Mouse (Mus musculus) brain, adult 2 months (tissue): ENCODE results near the gene Nps.

Experiments
- DNase-seq: peaks from one replicate; pipeline ENCODE4 v3.0.0; 2011; ENCODE audit warnings: low read depth, low spot score

Nps gene

DNA sequence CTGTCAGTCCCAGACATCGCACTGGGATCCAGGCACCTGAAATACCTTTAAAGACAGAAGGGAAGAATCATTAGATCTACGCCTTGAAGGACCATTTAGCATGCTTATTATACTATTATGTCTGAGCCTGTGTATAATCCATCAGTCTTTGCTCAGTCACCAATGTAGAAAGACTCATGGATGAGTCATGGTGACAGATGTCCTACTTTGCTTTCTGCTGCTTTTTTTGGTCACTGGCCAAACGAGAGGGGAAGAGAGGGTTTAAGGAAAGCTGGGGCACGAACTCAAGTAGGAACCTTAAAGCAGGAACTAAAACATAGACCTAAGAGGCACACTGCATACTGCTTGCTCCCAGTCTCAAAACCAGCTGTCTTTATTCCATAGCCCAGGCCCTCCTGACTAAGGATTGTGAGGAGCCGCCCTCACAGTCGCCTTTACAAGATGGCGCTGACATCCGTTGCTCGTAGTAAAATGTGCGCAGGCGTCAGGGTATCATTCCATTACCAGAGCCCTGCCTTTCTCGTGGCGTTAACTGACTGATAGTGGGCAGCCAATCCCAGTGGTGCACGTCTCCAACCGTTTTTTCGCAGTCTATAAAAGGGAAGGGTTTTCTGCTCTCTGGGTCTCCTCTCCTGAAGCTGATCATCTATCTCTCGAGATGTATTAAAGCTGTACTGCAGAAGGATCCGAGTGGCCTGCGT, at the start of gene Nps:
Gene Nps (plus strand): TSS at position 651 of the 701 bp plus-strand sequence.
- peak; percentile 44 for DNase-seq

DNA sequence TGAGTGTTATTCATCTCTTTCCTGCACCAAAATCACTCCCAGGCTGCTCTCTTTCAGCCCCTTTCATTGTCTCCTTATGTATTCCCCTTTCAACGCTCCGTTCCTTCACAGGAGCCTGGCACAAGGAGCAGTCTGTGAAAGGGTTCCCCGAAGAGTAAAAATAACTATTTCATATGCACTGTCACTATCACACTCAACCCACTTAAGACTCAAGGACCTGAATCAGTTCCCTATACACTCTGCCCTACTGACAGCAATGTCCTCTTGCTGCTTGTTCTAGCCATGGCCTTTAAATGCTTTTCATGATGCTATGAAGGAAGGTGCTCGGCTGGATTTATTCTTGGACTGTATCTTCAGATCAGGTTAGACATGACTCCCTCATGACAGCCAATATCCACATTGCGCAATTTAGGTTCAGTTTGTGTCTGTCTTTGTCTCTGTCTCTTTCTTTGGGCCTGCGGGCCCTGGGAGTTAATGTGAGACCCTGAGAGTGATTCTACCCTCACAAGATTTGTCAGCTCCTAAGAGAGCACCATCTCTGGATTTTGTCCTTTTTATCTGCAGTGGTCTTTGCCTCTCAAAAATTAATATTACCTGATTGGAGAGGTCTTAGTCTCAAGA, 49.4 kb upstream of the Nps start:
- no peak for DNase-seq

DNA sequence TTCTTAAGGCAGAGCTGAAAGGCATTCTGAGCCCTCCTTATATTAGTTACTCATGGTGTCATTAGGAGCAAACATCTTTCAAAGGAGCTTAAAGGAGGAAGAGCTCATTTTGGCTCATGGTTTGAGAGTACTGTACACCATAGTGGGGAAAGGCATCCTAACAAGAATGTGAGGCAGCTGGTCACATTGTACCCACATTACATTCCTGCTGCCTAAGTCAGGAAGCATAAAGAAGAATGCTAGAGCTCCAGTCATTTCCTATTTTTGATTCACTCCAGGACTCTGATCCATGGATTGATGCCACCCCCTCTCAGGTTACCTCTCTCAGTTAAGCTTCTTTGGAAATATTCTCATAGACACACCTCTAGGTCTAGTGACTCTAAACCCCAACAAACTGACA, 48.2 kb upstream of the Nps start:
- DNase-seq: no peak

DNA sequence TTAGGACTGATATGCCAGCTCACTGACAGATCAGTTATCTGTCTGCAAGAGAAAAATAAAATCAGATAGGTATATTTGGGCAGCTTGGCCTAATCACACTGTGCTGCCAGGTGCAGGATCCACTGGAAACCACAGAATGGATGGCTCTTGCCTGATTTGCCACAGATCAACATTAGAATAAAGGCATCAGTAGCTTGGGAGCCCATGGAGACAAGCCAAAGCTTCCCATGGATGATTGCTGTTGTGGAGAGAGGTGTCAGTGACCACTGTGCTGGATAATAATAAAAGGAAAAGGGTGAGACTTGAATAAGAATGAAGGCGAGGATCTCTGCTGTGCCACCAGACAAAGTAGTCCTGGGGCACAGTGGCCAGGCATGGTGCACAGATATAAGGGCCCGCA, 47.7 kb upstream of the Nps start:
- DNase-seq: no peak

DNA sequence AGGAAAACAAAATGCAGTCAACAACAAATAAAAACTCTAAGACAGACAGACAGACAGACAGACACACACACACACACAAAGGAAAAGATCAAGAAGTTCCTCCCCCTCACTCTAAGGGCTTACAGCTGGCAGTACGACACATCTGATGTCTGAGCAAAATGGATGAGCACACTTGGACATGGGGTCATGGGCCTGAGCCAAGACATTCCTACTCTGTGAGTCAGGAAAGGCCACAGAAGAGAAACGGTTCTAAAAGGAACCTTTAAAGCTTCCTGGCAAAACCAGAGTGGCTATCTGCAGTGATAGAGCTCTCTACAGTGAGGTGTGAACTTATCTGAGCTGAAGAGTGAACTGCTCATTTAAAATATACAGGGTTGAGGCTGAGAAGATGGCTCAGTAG, 46.0 kb upstream of the Nps start:
- no peak for DNase-seq

DNA sequence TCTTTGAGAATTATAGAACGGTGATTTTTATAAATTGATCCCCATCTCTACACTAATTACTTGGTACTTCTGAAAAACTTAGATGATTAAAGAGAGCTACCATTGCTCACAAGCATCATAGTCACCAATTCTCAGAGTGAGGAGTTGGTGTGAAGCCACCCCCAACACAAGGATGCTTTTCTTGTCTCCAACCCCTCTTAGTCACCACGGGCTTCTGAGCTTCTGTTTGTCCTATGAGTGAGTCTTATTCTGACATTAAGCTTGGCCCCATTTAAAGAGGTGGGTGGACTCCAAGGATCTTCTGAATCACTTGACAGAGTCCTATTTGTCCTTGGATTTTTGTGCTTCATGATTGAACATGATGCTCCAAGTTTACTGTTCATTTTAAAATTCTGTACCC, 37.0 kb upstream of the Nps start:
- DNase-seq: peak; percentile 54

DNA sequence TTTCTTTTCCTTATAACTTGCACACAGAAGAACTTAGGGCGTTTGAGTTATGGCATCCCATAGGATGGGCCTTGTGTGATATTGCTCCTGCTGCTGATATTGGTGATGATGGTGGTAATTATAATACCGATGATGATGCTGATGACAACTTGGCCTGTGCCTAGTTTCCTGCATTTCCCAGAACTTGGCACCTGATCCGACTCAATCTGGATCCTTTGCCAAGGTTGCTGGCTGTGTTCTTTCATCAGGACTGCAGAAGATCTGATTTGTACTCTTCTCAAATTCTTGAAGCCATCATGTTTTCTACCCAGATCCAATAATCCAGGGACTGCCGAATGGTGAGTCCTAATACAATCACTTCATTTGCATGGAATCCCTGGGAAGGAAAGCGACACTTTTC, 32.5 kb upstream of the Nps start:
- DNase-seq: no peak

DNA sequence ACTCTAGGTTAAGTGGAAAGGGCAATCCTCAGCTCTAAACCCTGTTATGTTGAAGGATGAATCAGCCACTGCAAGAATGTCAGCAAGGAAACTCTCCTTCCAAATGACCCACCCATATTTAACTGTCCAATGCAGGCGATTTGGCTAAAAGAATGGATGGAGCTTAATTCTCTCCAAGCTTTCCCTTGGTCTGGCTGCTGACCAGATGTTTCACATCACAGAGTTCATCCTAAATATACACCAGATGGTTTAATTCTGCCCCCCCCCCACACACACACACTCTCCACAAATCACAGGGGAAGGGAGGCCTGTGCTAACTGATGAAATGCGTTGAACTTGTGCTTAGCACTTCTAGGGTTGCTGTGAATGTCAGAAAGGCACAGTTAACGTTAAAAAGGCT, 21.4 kb upstream of the Nps start:
- no peak for DNase-seq

DNA sequence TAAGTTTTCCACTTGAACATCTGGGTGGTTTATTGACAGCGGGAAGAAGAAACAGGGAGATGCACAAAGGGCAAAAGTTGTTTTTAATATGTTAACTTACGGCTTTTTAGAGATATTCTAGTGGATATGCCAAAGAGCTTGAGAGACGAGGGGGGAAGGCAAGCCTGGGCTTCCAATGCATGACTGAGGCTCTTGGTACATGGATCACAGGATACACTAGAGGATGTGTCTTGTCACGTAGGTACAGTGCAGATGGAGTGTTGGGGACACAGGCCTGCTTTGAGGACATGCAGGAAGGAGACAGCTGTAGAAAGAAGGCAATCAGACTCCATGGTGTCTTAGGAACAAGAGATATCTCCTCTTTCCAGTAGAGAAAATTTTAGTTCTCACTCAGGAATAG, 19.1 kb upstream of the Nps start:
- DNase-seq: no peak

DNA sequence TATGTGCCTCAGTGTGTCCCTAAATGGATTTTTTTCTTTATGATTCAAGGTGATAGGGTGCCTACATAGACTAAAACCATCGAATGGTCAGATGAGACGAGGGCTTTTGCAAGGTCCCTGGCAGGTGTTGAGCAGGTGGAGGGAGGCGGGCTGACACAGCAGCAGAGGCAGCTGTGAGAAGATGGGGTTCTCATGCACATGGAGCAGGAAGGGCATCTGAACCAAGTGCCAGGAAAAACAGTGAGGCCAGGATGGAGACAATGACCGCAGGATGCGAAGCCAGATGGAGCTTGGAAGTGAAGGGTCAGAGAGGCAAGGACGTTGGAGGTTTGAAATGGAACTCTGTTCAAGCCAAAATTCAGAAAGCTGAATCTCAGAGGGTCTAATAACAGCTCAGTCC, 18.5 kb upstream of the Nps start:
- no peak for DNase-seq

DNA sequence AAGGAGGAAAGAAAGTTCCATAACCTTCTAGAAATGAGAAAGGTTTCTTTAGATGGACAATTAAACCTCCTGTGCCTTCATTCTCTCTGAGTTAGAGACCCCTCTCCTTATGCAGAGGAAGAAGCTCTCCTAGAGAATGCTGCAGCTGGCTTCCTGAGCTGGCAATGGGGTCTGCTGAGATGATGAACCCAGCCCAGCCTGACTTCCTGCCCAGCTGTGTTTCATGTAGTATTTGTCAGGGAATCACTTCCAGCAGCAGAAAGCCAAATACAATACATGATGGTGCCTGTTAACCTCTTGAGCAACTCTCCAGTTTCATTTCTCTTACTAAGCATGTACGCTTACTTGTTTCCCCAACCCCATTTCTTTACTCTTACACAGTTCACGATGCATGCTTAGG, 17.9 kb upstream of the Nps start:
- no peak for DNase-seq

DNA sequence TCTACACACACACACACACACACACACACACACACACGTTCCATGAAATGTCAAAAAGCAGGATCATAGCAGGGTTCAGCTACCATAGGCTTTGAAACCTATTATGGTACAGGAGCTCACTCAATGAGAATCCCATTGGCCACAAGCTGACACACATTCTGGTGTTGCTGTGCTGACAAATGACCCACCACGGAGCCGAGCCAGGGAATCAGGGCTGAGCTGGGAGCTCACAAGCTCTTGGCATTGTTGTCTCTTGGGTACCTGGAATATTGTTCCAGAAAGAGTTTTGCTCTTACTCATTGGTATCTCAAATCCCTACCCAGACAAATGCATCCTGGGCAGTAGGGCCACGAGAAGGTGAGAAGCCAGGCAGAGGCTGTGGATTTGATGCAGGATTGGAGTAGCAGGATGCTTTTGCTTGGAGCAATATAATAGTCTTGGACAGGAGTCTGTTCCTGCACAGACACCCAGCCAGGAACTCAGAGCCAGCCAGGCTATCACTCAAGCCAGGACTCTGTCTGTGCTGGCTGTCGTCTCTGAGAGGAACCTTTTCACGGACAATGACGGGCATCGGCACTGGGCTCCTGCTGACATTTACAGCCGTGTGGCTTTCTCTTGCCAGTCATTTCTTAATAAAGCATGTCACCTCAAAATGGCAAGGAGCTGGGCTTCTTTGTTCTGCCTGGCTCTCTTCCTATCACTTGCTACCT, 14.2 kb upstream of the Nps start:
- DNase-seq: peak; percentile 18

DNA sequence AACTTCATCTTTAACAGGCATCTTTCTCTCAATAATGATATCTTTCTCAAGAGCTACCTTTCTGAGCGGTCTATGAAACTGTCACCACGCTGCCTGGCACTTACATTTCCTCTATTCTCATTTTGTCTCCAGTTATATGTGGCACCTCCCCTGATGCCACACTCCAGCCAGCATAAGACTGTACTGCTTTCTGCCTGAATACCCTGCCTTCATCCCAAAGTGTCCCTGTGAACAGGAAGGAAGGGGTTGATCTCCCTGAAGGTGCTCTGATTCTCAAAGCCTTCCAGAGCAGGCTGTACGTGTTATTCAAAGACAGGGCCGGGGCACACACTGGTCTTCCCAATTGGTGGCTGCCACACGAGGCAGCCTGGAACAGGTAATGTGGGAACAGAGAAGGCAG, 12.1 kb upstream of the Nps start:
- no peak for DNase-seq

DNA sequence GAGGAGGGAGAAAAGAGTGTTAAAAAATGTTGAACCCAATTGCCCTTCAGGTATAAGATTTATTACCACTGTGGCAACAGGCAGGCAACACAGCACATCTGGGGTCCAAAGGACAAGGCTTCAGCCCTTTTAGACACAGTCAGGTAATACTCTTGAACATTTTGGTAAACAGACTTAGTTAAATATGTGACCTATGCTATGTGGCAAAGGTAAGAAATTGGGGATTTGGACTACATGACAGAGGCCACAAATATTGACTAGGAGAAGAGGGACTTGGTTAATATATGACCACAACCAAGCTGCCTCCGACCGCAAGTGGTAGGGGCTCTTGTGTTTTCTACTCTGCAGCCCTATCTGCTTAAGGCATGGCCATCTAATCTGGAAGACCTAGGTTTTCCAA, 5.3 kb upstream of the Nps start:
- DNase-seq: no peak

DNA sequence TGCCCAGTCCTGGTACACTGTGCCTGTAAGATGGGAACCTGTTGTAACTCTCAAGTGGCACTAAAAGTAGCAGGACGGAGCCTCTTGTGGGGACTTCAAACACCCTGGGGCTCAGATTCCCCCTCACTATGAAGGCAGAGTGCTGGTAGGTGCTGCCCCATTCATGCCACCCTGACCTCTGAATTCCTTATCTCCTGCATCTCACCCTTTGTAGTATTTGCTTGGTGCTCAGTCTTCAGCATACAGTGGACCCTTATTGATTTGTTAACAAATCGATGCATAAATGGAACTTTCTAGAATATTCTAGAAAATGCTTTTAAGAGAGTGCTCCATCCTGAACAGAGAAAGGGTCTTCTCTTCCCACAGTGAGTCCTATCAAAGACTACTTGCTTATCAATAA, 4.1 kb upstream of the Nps start:
- no peak for DNase-seq

DNA sequence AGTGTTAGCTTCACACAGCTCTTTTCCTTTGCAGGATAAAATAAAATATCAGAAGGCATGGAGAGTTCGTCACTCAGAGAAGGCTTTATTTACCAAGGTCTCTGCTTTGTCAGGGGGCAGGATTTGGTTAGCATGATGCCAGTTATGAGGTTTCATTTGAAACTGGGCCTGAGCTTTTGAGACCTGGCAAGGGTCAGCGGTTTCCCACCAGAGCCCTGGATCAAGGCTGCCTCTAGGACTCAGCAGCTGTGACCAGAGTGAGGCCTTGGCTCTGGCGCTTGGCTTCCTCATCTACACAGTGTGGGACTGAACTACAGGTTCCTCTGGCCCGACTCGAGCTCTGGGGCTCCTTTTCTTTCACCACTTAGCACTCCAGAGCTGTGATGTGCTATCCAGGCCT, 12.5 kb downstream of the Nps start:
- no peak for DNase-seq

DNA sequence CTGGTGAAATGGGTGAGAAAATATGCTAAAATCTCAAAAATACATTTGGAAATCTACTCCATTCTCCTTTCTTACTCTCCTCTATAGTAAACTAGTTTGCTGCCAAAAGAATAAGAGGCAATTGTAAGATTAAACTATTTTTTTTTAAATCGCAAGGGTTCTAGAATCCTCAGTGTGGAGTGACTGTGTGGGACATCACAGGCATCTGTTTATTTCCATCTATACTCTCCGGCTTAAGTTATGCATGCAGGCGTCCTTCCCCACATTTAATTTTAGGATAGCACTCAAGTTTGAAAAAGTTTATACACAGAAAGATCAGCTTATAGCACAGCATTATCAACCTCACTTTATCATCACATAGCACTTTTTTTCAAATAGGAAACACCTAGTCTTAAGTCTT, 24.7 kb downstream of the Nps start:
- peak; percentile 21 for DNase-seq

DNA sequence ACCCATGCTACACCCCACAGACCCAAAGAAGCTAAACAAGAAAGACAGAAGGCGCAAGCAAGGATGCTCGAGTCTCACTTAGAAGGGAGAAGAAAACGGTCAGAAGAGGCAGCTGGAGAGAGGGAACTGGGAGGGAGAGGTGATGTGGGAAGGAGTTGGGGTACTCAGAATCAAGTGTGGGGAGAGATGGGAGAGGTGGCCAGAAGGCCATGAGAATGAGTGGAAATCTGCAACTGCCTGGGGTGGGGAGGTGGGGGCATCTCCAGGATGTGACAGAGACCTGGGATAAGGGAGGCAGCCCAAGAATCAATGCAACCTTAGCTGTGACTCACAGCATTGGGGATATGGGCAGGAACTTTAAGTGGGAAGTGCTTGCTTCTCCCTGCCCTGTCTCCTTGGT, 31.5 kb downstream of the Nps start:
- DNase-seq: no peak

DNA sequence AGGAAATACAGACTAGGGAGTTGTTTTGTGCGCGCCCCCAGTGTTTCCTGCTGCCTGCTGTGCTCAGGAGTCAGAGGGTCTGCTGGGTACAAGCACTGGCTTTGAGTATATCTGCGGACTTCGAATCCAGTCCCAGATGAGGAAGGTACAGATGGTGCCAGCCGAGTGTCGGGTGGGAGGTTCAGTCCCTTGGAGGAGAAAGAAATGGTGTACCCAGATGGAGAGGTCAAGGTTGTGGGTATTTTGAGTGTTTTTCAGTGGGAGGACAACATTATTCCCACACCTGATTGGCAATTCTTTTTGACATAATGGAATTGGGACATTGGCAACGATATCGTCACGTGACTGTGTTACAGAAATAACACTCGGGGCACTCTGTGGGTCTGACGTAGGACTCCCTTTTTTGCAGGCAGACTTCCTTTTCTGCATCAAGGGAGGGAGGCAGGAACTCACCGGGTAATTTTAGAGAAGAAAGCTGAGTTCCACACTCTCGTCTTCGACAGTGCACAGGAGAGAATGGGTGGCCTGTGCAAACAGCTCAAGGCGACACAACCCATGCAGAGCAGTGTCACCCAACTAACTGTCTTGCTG, 33.2 kb downstream of the Nps start:
- DNase-seq: peak; percentile 39

DNA sequence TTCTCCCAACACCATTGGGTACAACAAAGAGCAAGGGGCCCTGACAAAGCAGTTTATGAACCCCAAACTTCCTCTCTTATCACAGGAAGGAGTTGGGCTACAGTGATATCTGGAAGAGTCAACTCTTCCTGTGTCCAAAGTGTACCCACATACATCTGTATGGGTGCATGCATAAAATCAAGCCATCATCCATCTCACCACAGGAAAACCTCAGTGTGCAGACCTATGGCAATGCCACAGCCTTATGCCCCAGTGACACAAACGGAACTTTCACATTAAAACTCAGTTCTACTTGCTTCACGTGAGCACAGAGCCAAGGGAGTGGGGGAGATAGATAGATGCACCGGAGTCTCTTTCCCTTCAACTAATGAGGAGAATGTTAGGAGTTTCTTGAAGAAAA, 36.0 kb downstream of the Nps start:
- DNase-seq: no peak

DNA sequence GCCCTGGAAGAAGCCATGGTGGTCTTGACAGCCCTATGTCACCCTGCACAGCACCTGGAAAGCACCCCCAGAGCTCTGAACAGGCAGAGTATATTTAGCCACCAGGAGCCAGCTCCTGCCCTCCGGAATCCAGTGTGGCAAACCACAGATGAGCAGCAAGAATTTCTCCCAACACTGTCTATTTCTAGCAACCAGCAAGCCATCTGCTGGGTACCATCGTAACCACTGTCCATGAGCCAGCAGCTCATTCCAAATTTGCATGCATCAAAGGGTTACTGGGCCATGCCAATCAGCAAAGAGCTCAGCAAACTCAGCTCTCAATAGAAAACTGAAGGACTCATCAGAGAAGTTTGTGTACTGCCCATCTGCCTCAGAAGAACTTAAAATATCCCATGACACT, 46.0 kb downstream of the Nps start:
- peak; percentile 43 for DNase-seq
